Mouse (Mus musculus): ENCODE results near the gene Mindy1. TPM values are rescaled to one million over a fixed set of nuclear protein-coding genes. Genes with fewer than 3 reads are reported as not detected.

Gene Mindy1
- polyA plus RNA-seq, 1 experiment = 67.0 TPM

DNA sequence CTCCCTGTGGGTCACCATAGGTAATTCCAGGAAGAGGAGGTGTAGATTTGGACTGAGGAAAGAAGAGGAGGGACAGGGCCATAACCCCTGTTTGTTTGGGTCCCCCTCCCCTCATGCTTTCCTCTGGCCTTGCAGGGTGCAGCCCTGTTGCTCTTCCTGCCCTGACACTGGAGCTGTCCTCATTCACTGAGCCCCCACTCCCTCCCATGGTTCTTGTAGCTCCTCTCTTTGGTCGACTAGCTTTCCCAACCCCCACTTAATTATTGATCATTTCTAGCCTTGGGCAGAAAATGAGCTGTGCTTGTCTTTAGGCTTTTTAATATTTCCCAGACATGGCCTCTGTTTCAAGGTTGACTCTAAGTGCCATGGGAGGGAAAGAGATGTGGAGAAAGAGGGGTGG, 2.9 kb downstream of the Mindy1 start:
- Histone ChIP-seq H3K4me1 (ENCODE audit: control insufficient read depth, insufficient read depth, low read length) (no peaks in the 10 kb centered on the region), H3K27ac (ENCODE audit: control insufficient read depth, insufficient read depth, low read depth, low read length, poor library complexity) (no peak overlapping the region; the same call in 1 of the 2 replicates), H3K4me3 (replicated peaks; ENCODE audit: control insufficient read depth, low read depth, low read length) (peak overlapping the region; percentile 79)
- 26% methylated on average over 1 of the region's 1 CpGs for WGBS
- TF ChIP-seq POLR2A (IDR thresholded peaks at IDR 0.05; ENCODE audit: borderline replicate concordance, control insufficient read depth, low read depth, low read length) (no peak), CTCF (IDR thresholded peaks at IDR 0.05; ENCODE audit: control insufficient read depth, insufficient read depth, low read length) (no peak)

GRCm38 (mm10) chr3:95284501-95285281, 3.5 kb downstream of the Mindy1 start:
- H3K27ac ChIP-seq (ENCODE audit: control insufficient read depth, insufficient read depth, low read depth, low read length, poor library complexity) = no peak overlapping the region
- 89% methylated on average over 12 of the region's 12 CpGs for WGBS
- no peak overlapping the region for H3K4me3 ChIP-seq (replicated peaks; ENCODE audit: control insufficient read depth, low read depth, low read length)
- H3K4me1 ChIP-seq (ENCODE audit: control insufficient read depth, insufficient read depth, low read length) = no peaks in the 10 kb centered on the region
- TF ChIP-seq POLR2A (IDR thresholded peaks at IDR 0.05; ENCODE audit: borderline replicate concordance, control insufficient read depth, low read depth, low read length) (no peak), CTCF (IDR thresholded peaks at IDR 0.05; ENCODE audit: control insufficient read depth, insufficient read depth, low read length) (no peak)

GRCm38 (mm10) chr3:95285390-95285789, 4.2 kb downstream of the Mindy1 start:
- WGBS = 92% methylated on average over 5 of the region's 5 CpGs

DNA sequence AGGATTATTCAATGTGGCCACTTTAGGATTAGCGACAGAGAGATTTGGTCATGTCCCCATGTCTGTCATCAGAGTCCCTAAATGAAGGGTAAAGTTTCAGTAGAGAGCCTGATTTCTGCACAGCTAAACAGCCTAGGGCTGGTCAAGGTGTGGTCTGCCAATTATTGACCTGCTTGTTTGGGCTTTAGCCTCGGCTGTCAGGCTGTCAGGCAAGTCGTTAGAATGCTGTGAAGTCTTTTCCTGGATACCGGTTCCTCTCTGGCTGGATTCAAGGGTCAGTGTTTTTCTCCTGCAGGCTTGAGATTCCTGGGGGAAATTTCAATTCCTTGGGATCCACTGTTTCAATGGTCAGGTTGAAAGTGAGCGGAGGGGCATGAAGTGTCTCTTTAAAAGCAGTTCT, 4.9 kb downstream of the Mindy1 start:
- Histone ChIP-seq H3K27ac (ENCODE audit: control insufficient read depth, insufficient read depth, low read depth, low read length, poor library complexity) (no peak overlapping the region), H3K4me1 (ENCODE audit: control insufficient read depth, insufficient read depth, low read length) (no peaks in the 10 kb centered on the region), H3K4me3 (replicated peaks; ENCODE audit: control insufficient read depth, low read depth, low read length) (no peak overlapping the region)
- TF ChIP-seq POLR2A (IDR thresholded peaks at IDR 0.05; ENCODE audit: borderline replicate concordance, control insufficient read depth, low read depth, low read length) = no peak
- TF ChIP-seq CTCF (IDR thresholded peaks at IDR 0.05; ENCODE audit: control insufficient read depth, insufficient read depth, low read length) = no peak
- WGBS = 87% methylated on average over 5 of the region's 5 CpGs

More at GRCm38 (mm10) chr3:95285390-95285789, 4.2 kb downstream of the Mindy1 start:
- no peak overlapping the region for H3K4me3 ChIP-seq (replicated peaks; ENCODE audit: control insufficient read depth, low read depth, low read length)
- no peak for TF ChIP-seq POLR2A (IDR thresholded peaks at IDR 0.05; ENCODE audit: borderline replicate concordance, control insufficient read depth, low read depth, low read length)
- TF ChIP-seq CTCF (IDR thresholded peaks at IDR 0.05; ENCODE audit: control insufficient read depth, insufficient read depth, low read length) = no peak
- H3K4me1 ChIP-seq (ENCODE audit: control insufficient read depth, insufficient read depth, low read length) = no peaks in the 10 kb centered on the region
- H3K27ac ChIP-seq (ENCODE audit: control insufficient read depth, insufficient read depth, low read depth, low read length, poor library complexity) = no peak overlapping the region

- Histone ChIP-seq H3K4me1 (ENCODE audit: control insufficient read depth, insufficient read depth, low read length) (no peaks in the 10 kb centered on the region), H3K4me3 (replicated peaks; ENCODE audit: control insufficient read depth, low read depth, low read length) (no peak overlapping the region), H3K27ac (ENCODE audit: control insufficient read depth, insufficient read depth, low read depth, low read length, poor library complexity) (no peak overlapping the region)
- WGBS = 62% methylated on average over 7 of the region's 7 CpGs
- TF ChIP-seq POLR2A (IDR thresholded peaks at IDR 0.05; ENCODE audit: borderline replicate concordance, control insufficient read depth, low read depth, low read length) (no peak), CTCF (IDR thresholded peaks at IDR 0.05; ENCODE audit: control insufficient read depth, insufficient read depth, low read length) (no peak)
Measured at GRCm38 (mm10) chr3:95286510-95286909, 5.4 kb downstream of the Mindy1 start.

DNA sequence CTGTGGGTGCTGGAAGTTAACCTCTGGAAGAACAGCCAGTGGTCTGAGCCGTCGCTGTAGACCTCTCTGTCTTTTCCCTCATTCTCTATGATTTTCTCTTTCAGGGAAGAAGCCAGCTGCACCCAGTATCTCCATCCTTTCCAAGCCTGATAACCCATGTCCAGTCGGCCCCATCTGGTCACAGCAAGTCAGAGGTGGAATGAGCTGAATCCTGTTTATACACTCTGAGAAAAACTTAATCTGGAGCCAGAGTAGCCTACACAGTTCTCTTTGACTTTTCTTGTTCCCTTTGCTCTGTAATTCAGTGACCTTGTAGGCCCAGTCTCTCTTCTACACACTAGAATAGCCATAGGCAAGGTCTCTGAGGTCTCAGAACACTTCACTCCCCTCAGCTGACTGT, 6.4 kb downstream of the Mindy1 start:
- no peak overlapping the region for H3K27ac ChIP-seq (ENCODE audit: control insufficient read depth, insufficient read depth, low read depth, low read length, poor library complexity)
- 90% methylated on average over 3 of the region's 3 CpGs for whole genome bisulfite sequencing
- H3K4me3 ChIP-seq (replicated peaks; ENCODE audit: control insufficient read depth, low read depth, low read length) = no peak overlapping the region
- TF ChIP-seq CTCF (IDR thresholded peaks at IDR 0.05; ENCODE audit: control insufficient read depth, insufficient read depth, low read length) (no peak), POLR2A (IDR thresholded peaks at IDR 0.05; ENCODE audit: borderline replicate concordance, control insufficient read depth, low read depth, low read length) (no peak)
- no peaks in the 10 kb centered on the region for H3K4me1 ChIP-seq (ENCODE audit: control insufficient read depth, insufficient read depth, low read length)

- TF ChIP-seq POLR2A (IDR thresholded peaks at IDR 0.05; ENCODE audit: borderline replicate concordance, control insufficient read depth, low read depth, low read length) (no peak), CTCF (IDR thresholded peaks at IDR 0.05; ENCODE audit: control insufficient read depth, insufficient read depth, low read length) (no peak)
- H3K4me3 ChIP-seq (replicated peaks; ENCODE audit: control insufficient read depth, low read depth, low read length) = no peak overlapping the region
- no peak overlapping the region for H3K27ac ChIP-seq (ENCODE audit: control insufficient read depth, insufficient read depth, low read depth, low read length, poor library complexity)
- 88% methylated on average over 4 of the region's 4 CpGs for WGBS
- peaks cover 5% of the 10 kb centered on the region; the same call in 1 of the 2 replicates for H3K4me1 ChIP-seq (ENCODE audit: control insufficient read depth, insufficient read depth, low read length)
Measured at GRCm38 (mm10) chr3:95289419-95289818, 8.3 kb downstream of the Mindy1 start.

GRCm38 (mm10) chr3:95290156-95290555, 9.0 kb downstream of the Mindy1 start:
- H3K4me1 ChIP-seq (ENCODE audit: control insufficient read depth, insufficient read depth, low read length) = peaks cover 7% of the 10 kb centered on the region; the same call in 1 of the 2 replicates
- H3K27ac ChIP-seq (ENCODE audit: control insufficient read depth, insufficient read depth, low read depth, low read length, poor library complexity) = no peak overlapping the region
- TF ChIP-seq POLR2A (IDR thresholded peaks at IDR 0.05; ENCODE audit: borderline replicate concordance, control insufficient read depth, low read depth, low read length) (no peak), CTCF (IDR thresholded peaks at IDR 0.05; ENCODE audit: control insufficient read depth, insufficient read depth, low read length) (no peak)
- WGBS = 94% methylated on average over 6 of the region's 6 CpGs
- no peak overlapping the region for H3K4me3 ChIP-seq (replicated peaks; ENCODE audit: control insufficient read depth, low read depth, low read length)

All from bone marrow, adult 2 months (tissue).